Mouse (Mus musculus) CD4-positive, CD25-positive, alpha-beta regulatory T cell, adult 2 months (primary cell): Measurements from ENCODE around the gene Nr2e1.

Experiments used
- DNase-seq: peaks from one replicate; pipeline ENCODE4 v3.0.0-alpha.2; 2012; ENCODE audit warnings: low read depth, low spot score

Nr2e1 gene

GRCm38 (mm10) chr10:42546507-42546906, 36.9 kb downstream of the Nr2e1 start:
- no peak for DNase-seq

- no peak for DNase-seq
These were observed 37.5 kb downstream of the Nr2e1 start for GRCm38 (mm10) chr10:42545707-42546503.

GRCm38 (mm10) chr10:42537571-42538316, 45.7 kb downstream of the Nr2e1 start:
- DNase-seq: no peak

- DNase-seq: no peak
These were observed 49.5 kb downstream of the Nr2e1 start for GRCm38 (mm10) chr10:42533836-42534453.

GRCm38 (mm10) chr10:42525682-42526081, 57.8 kb downstream of the Nr2e1 start:
- no peak for DNase-seq

- DNase-seq: no peak
These were observed 59.8 kb downstream of the Nr2e1 start for GRCm38 (mm10) chr10:42523556-42524162.

- DNase-seq: no peak
These were observed 60.5 kb downstream of the Nr2e1 start for GRCm38 (mm10) chr10:42522912-42523311.

GRCm38 (mm10) chr10:42521315-42521981, 62.0 kb downstream of the Nr2e1 start:
- no peak for DNase-seq

GRCm38 (mm10) chr10:42518363-42518762, 65.1 kb downstream of the Nr2e1 start:
- DNase-seq: no peak

GRCm38 (mm10) chr10:42514125-42514524, 69.3 kb downstream of the Nr2e1 start:
- DNase-seq: no peak
